Comparison of ENCODE assay signal across 8 mouse cellular contexts in the genomic region with DNA sequence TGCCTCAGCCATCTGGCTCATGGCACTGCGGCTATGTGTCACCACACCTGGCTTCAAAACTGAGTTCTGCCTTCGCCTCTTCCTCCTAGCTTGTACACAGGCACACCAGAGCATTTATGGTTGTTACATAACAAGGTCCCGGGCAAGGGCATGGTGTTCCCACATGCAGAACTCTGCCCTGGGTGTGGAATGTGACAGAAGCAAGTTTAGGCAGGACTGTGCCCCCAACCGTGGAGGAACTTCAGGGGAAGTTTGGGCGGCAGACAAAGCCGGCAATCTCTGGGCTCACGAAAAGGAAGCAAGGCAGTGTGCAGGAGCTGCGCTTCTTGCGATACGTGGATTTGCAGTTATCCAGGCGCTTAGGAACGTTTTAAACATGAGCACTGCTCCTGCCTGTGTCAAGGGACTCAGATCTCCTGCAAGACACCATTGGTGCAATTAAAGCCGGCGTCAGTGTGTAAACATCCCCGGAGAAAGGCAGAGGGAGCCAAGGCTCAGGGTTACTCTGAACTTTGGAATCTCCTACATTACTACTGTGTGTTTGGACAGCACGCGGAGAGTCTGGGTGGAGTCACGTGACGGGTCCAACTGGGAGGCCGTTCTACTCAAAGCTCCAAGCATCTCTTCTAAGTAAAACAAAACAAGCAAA. TPM values are rescaled to one million over a fixed set of nuclear protein-coding genes. Genes with fewer than 3 reads are reported as not detected.
A peak's percentile ranks its signal among the peaks of the same experiment; 100 is the strongest.
DNase-seq lines count a peak whose midpoint lies in the region; ATAC-seq and TF ChIP-seq lines count a peak whose summit lies in the region.

No protein-coding gene starts in this region.

- H3K36me3 ChIP-seq in ES-Bruce4 (ENCODE audit: control insufficient read depth, insufficient read depth, low read length, poor library complexity, severe bottlenecking), result no peaks in the 10 kb centered on the region
- H3K36me3 ChIP-seq in neural tube, embryonic 15.5 days, result no peaks in the 10 kb centered on the region

- no peak for TF ChIP-seq CTCF in ES-Bruce4 (IDR thresholded peaks at IDR 0.05; ENCODE audit: low read depth, low read length)
- TF ChIP-seq CTCF in lung, adult 2 months (IDR thresholded peaks at IDR 0.05; ENCODE audit: insufficient read depth, low read length), result peak; percentile 26; the same call in 1 of the 2 replicates

- H3K9ac ChIP-seq in ES-Bruce4 (ENCODE audit: low read depth, poor library complexity, severe bottlenecking), result no peak overlapping the region
- H3K9ac ChIP-seq in neural tube, embryonic 15.5 days (replicated peaks), result no peak overlapping the region

- H3K4me2 ChIP-seq in neural tube, embryonic 15.5 days, result peak overlapping the region; percentile 75

- WGBS in lung, adult 2 months, result 5% methylated on average over 20 of the region's 20 CpGs
- 12% methylated on average over 20 of the region's 20 CpGs for WGBS in neural tube, embryonic 15.5 days

- no peak overlapping the region for H3K27ac ChIP-seq in ES-Bruce4 (ENCODE audit: insufficient read depth, low read length)
- H3K27ac ChIP-seq in neural tube, embryonic 15.5 days (replicated peaks), result no peak overlapping the region

- no peak for TF ChIP-seq POLR2A in ES-Bruce4 (IDR thresholded peaks at IDR 0.05; ENCODE audit: insufficient read depth, low read length)
- TF ChIP-seq POLR2A in lung, adult 2 months (IDR thresholded peaks at IDR 0.05; ENCODE audit: borderline replicate concordance, extremely low read depth, low read depth, low read length), result no peak

- DNase-seq in c-Kit-positive CD71-positive TER-119-negative erythroid progenitor cells, embryonic 14.5 days (ENCODE audit: low read depth), result peak; percentile 30
- DNase-seq in forelimb bud, embryonic 11.5 days (ENCODE audit: low read depth, low spot score), result peak; percentile 51
- peak; percentile 58 for DNase-seq in heart, postnatal 4 days
- DNase-seq in layer of hippocampus, adult 8-10 months (ENCODE audit: low spot score in 2 of 2), result peak; percentile 42 to 47
- DNase-seq in lung, adult 2 months, result peak; percentile 60
- DNase-seq in urinary bladder, postnatal 14 days (ENCODE audit: low spot score), result peak; percentile 76

- no peaks in the 10 kb centered on the region for H3K9me3 ChIP-seq in ES-Bruce4 (replicated peaks; ENCODE audit: control insufficient read depth, insufficient read depth, low read length, poor library complexity, severe bottlenecking)
- no peaks in the 10 kb centered on the region for H3K9me3 ChIP-seq in neural tube, embryonic 15.5 days (replicated peaks)

- H3K4me1 ChIP-seq in ES-Bruce4 (ENCODE audit: control insufficient read depth, insufficient read depth, low read length), result no peaks in the 10 kb centered on the region
- peaks cover 6% of the 10 kb centered on the region for H3K4me1 ChIP-seq in lung, adult 2 months (ENCODE audit: control insufficient read depth, insufficient read depth, low read length)
- peaks cover 12% of the 10 kb centered on the region for H3K4me1 ChIP-seq in neural tube, embryonic 15.5 days

- H3K27me3 ChIP-seq in ES-Bruce4 (ENCODE audit: control insufficient read depth, insufficient read depth, low read length, poor library complexity, severe bottlenecking), result no peaks in the 10 kb centered on the region
- H3K27me3 ChIP-seq in neural tube, embryonic 15.5 days (replicated peaks), result no peaks in the 10 kb centered on the region

- no peak for TF ChIP-seq EP300 in ES-Bruce4 (IDR thresholded peaks at IDR 0.05; ENCODE audit: insufficient read depth, low read depth, low read length)

- H3K4me3 ChIP-seq in ES-Bruce4 (ENCODE audit: low read depth, low read length), result peak overlapping the region; percentile 21
- H3K4me3 ChIP-seq in lung, adult 2 months (replicated peaks; ENCODE audit: extremely low read depth, low read depth, low read length), result peak overlapping the region; percentile 4
- H3K4me3 ChIP-seq in neural tube, embryonic 15.5 days (replicated peaks), result peak overlapping the region; percentile 34

- 0 out of 2 replicates have a peak, but pooled peaks have one; percentile 45 for ATAC-seq in neural tube, embryonic 15.5 days (ENCODE audit: low FRiP score)

RNA-seq across cellular contexts. Expression of a gene that starts 19.1 kb away (rescaled TPM):
- polyA plus RNA-seq in ES-Bruce4 (2011; ENCODE audit: insufficient read depth, insufficient read length, low read depth, missing spikeins), result 8.8 and 10.1 TPM in 2 replicates
- 10 to 100 TPM; 11.8 to 15.0 TPM for total RNA-seq in heart, postnatal 4 days (2021)
- total RNA-seq in layer of hippocampus, adult 8-10 months (2022), result 10 to 100 TPM; 28.0 to 37.1 (median 32.3) TPM
- polyA plus RNA-seq in lung, adult 2 months (2012; rRNA removed), result 2.1 and 2.3 TPM in 2 replicates
- polyA plus RNA-seq in neural tube, embryonic 15.5 days (2015; fragmentation: Nextera tagmentation; extraction: Ambion mirVana), result 19.7 and 20.7 TPM in 2 replicates

RNA-seq across cellular contexts. Expression of a gene that starts 42.3 kb away (rescaled TPM):
- 3.5 and 4.9 TPM in 2 replicates for polyA plus RNA-seq in ES-Bruce4 (2011; ENCODE audit: insufficient read depth, insufficient read length, low read depth, missing spikeins)
- total RNA-seq in heart, postnatal 4 days (2021), result 10 to 100 TPM; 12.6 to 13.6 TPM
- total RNA-seq in layer of hippocampus, adult 8-10 months (2022), result 10 to 100 TPM; 35.1 to 50.5 (median 39.3) TPM
- polyA plus RNA-seq in lung, adult 2 months (2012; rRNA removed), result 2.5 and 4.1 TPM in 2 replicates
- polyA plus RNA-seq in neural tube, embryonic 15.5 days (2015; fragmentation: Nextera tagmentation; extraction: Ambion mirVana), result 10.6 and 11.0 TPM in 2 replicates
